Mouse (Mus musculus) megakaryocyte, adult 5-6 weeks (primary cell): ENCODE measurements around the gene Aph1a. TPM values are rescaled to one million over a fixed set of nuclear protein-coding genes. Genes with fewer than 3 reads are reported as not detected.

Source experiments
- ATAC-seq: 2 replicates; pipeline ENCODE4 v1.8.0; 2016; ENCODE audit warnings: mild to moderate bottlenecking, inconsistent platforms; ENCODE audit not compliant: poor library complexity, severe bottlenecking
- total RNA-seq, 2 experiments: library from RNA; stranded (forward) in 1 of 2; stranded (reverse) in 1 of 2; fragments of 153-499, 151-499 nt in 1 of 2; fragments of 221-1000, 200-1000 nt in 1 of 2; gene quantifications; 2 replicates each; pipeline versions ENCODE4 v1.2.3 to v1.2.4; 2015 to 2017

The Aph1a gene
- total RNA-seq, 2 experiments from 2014 or later = 31.4 to 38.9 TPM

- ATAC-seq = no peak
Measured at GRCm38 (mm10) chr3:95944742-95945141, 51.0 kb downstream of the Aph1a start.

GRCm38 (mm10) chr3:95945731-95946240 is 52.0 kb downstream of the Aph1a start:
- no peak for ATAC-seq

Other genes starting within 250 kb of the Aph1a start
- gene Mcl1, start 235.2 kb upstream of the Aph1a start, total RNA-seq (2015) = 440 and 463 TPM in 2 replicates
- gene Mcl1, start 235.2 kb upstream of the Aph1a start, total RNA-seq (2017) = 327 and 343 TPM in 2 replicates
- gene Adamtsl4, start 206.1 kb upstream of the Aph1a start, total RNA-seq (2015) = 0.85 and 1.3 TPM in 2 replicates
- gene Adamtsl4, start 206.1 kb upstream of the Aph1a start, total RNA-seq (2017) = 0.59 and 0.77 TPM in 2 replicates
- gene Ecm1, start 154.4 kb upstream of the Aph1a start, total RNA-seq (2015) = 3.6 and 7.3 TPM in 2 replicates
- 1.0 and 1.9 TPM in 2 replicates for gene Ecm1, start 154.4 kb upstream of the Aph1a start, total RNA-seq (2017)
- gene Tars2, start 133.8 kb upstream of the Aph1a start, total RNA-seq (2015) = 10.2 and 10.7 TPM in 2 replicates
- 14.4 and 15.0 TPM in 2 replicates for gene Tars2, start 133.8 kb upstream of the Aph1a start, total RNA-seq (2017)
- gene Rprd2, start 75.1 kb upstream of the Aph1a start, total RNA-seq (2015) = 51.6 and 57.0 TPM in 2 replicates
- 17.9 and 26.9 TPM in 2 replicates for gene Rprd2, start 75.1 kb upstream of the Aph1a start, total RNA-seq (2017)
- 27.3 and 29.1 TPM in 2 replicates for gene Prpf3, start 38.1 kb upstream of the Aph1a start, total RNA-seq (2015)
- gene Prpf3, start 38.1 kb upstream of the Aph1a start, total RNA-seq (2017) = 15.7 and 25.9 TPM in 2 replicates
- 143 and 165 TPM in 2 replicates for gene Mrps21, start 22.4 kb upstream of the Aph1a start, total RNA-seq (2015)
- 333 and 410 TPM in 2 replicates for gene Mrps21, start 22.4 kb upstream of the Aph1a start, total RNA-seq (2017)
- gene Ciart, start 11.7 kb upstream of the Aph1a start, total RNA-seq (2015) = 1.0 and 1.2 TPM in 2 replicates
- 0.85 and 1.6 TPM in 2 replicates for gene Ciart, start 11.7 kb upstream of the Aph1a start, total RNA-seq (2017)
- gene BC028528, start 2.0 kb upstream of the Aph1a start, total RNA-seq (2015) = 88.2 and 97.9 TPM in 2 replicates
- gene BC028528, start 2.0 kb upstream of the Aph1a start, total RNA-seq (2017) = 114 and 117 TPM in 2 replicates
- gene Car14, start 10.7 kb downstream of the Aph1a start, total RNA-seq (2015) = not detected in 2 replicates
- not detected in 2 replicates for gene Car14, start 10.7 kb downstream of the Aph1a start, total RNA-seq (2017)
- 88.7 and 117 TPM in 2 replicates for gene Anp32e, start 35.3 kb downstream of the Aph1a start, total RNA-seq (2015)
- 250 and 285 TPM in 2 replicates for gene Anp32e, start 35.3 kb downstream of the Aph1a start, total RNA-seq (2017)
- gene Plekho1, start 102.0 kb downstream of the Aph1a start, total RNA-seq (2015) = 116 and 124 TPM in 2 replicates
- 104 and 119 TPM in 2 replicates for gene Plekho1, start 102.0 kb downstream of the Aph1a start, total RNA-seq (2017)
- 23.8 and 31.2 TPM in 2 replicates for gene Vps45, start 164.5 kb downstream of the Aph1a start, total RNA-seq (2015)
- 9.5 and 11.6 TPM in 2 replicates for gene Vps45, start 164.5 kb downstream of the Aph1a start, total RNA-seq (2017)
- 1.2 and 1.3 TPM in 2 replicates for gene Otud7b, start 210.6 kb downstream of the Aph1a start, total RNA-seq (2015)
- gene Otud7b, start 210.6 kb downstream of the Aph1a start, total RNA-seq (2017) = 3.1 and 4.8 TPM in 2 replicates